Mouse (Mus musculus): Measurements from ENCODE around the gene Gas6.

DNA sequence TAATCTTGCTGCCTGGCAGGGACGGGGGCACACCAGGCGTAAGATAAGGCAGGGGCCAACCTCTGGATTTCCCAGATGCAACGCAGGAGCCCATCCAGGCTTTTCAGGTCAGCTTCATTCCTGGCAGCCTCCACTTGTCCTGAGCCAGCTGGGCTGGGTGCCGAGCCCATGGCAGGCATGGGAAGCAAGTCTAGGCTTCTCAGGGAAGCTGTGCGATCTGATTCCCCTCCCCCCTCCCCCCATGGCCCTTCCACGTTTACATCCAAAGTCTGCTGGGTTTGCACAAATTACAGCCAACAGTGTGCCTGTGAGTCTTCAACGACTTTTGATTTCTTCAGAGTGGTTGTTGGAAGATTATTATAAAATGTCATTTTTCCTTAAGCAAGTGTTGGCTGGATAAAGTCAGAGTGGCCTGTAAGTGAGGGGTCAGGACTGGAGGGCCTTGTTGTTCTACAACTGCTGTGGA is 13.2 kb downstream of the Gas6 start:
- TF ChIP-seq SIN3A (IDR thresholded peaks at IDR 0.05; ENCODE audit: low read length), result no peak
- TF ChIP-seq CTCF (IDR thresholded peaks at IDR 0.05 in 2 of 3, conservative IDR thresholded peaks at IDR 0.05 in 1 of 3; ENCODE audit: control insufficient read depth in 1 of 3, insufficient read depth in 1 of 3, low read depth in 2 of 3, low read length in 3 of 3, poor library complexity in 1 of 3, severe bottlenecking in 1 of 3), result no peak
- TF ChIP-seq POLR2A (IDR thresholded peaks at IDR 0.05; ENCODE audit: control insufficient read depth in 1 of 2, insufficient read depth in 1 of 2, low read depth in 1 of 2, low read length in 2 of 2, poor library complexity in 1 of 2), result no peak
- TF ChIP-seq EP300 (IDR thresholded peaks at IDR 0.05; ENCODE audit: low read depth in 1 of 2, low read length in 2 of 2), result no peak
- TF ChIP-seq MAZ (IDR thresholded peaks at IDR 0.05; ENCODE audit: low read depth, low read length), result no peak
- no peak for TF ChIP-seq CHD1 (IDR thresholded peaks at IDR 0.05; ENCODE audit: low read depth, low read length)
- no peak for TF ChIP-seq POLR2AphosphoS5 (IDR thresholded peaks at IDR 0.05; ENCODE audit: borderline replicate concordance, low read depth, low read length)
- TF ChIP-seq JUND (IDR thresholded peaks at IDR 0.05; ENCODE audit: low read depth, low read length), result no peak
- no peak for TF ChIP-seq GATA1 (IDR thresholded peaks at IDR 0.05; ENCODE audit: low read depth, low read length)
- no peak for TF ChIP-seq MXI1 (IDR thresholded peaks at IDR 0.05; ENCODE audit: low read depth, low read length)
- TF ChIP-seq CHD2 (IDR thresholded peaks at IDR 0.05; ENCODE audit: low read length), result no peak
- TF ChIP-seq ZC3H11A (IDR thresholded peaks at IDR 0.05; ENCODE audit: low read depth, low read length), result no peak
- TF ChIP-seq MYB (IDR thresholded peaks at IDR 0.05; ENCODE audit: low read depth, low read length), result no peak
- TF ChIP-seq ZNF384 (IDR thresholded peaks at IDR 0.05; ENCODE audit: low read depth, low read length), result no peak

Measured in MEL (cell line).